Mouse (Mus musculus): ENCODE results near the gene Zhx3. TPM values are rescaled to one million over a fixed set of nuclear protein-coding genes. Genes with fewer than 3 reads are reported as not detected.

Gene Zhx3
- polyA plus RNA-seq, 1 experiment from 2014 or later = 8.1 TPM

DNA sequence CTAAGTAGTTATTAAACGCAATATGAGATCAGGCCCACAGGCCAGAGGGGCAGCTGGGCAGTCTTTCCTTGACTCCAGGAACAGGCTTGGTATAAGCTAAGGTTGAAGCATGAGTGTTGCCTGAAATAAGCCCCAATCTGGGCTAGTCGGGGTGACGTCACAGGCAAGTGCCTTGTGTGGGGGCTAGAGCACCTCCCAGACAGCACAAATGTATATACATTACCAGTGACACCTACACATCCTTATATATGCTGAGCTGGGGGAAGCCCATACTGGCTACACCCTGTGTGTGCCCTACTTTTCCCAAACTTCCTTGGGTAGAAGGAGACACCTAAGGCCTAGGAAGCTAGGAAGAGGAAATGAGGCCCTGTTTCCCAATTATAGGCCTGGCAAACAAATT, 143.8 kb downstream of the Zhx3 start:
- no peaks in the 10 kb centered on the region for H3K4me1 ChIP-seq (ENCODE audit: control insufficient read depth, insufficient read depth, low read length)
- no peaks in the 10 kb centered on the region for H3K9me3 ChIP-seq (replicated peaks; ENCODE audit: control insufficient read depth, low read length)
- no peak overlapping the region for H3K9ac ChIP-seq (replicated peaks; ENCODE audit: low read length)
- WGBS = 90% methylated on average over 3 of the region's 3 CpGs
- no peak for DNase-seq (ENCODE audit: low spot score)
- H3K4me2 ChIP-seq (ENCODE audit: low read depth, low read length) = no peak overlapping the region
- no peak overlapping the region for H3K4me3 ChIP-seq (ENCODE audit: low read depth, low read length)
- ATAC-seq (replicated peaks; ENCODE audit: insufficient number of reproducible peaks, low FRiP score, low TSS enrichment, low read depth) = no peak
- H3K36me3 ChIP-seq (replicated peaks; ENCODE audit: control insufficient read depth, insufficient read depth, low read depth, low read length) = no peaks in the 10 kb centered on the region; the same call in none of the 2 replicates
- H3K27ac ChIP-seq (replicated peaks; ENCODE audit: low read depth, low read length) = no peak overlapping the region
- H3K27me3 ChIP-seq (ENCODE audit: control insufficient read depth, insufficient read depth, low read length) = no peaks in the 10 kb centered on the region

DNA sequence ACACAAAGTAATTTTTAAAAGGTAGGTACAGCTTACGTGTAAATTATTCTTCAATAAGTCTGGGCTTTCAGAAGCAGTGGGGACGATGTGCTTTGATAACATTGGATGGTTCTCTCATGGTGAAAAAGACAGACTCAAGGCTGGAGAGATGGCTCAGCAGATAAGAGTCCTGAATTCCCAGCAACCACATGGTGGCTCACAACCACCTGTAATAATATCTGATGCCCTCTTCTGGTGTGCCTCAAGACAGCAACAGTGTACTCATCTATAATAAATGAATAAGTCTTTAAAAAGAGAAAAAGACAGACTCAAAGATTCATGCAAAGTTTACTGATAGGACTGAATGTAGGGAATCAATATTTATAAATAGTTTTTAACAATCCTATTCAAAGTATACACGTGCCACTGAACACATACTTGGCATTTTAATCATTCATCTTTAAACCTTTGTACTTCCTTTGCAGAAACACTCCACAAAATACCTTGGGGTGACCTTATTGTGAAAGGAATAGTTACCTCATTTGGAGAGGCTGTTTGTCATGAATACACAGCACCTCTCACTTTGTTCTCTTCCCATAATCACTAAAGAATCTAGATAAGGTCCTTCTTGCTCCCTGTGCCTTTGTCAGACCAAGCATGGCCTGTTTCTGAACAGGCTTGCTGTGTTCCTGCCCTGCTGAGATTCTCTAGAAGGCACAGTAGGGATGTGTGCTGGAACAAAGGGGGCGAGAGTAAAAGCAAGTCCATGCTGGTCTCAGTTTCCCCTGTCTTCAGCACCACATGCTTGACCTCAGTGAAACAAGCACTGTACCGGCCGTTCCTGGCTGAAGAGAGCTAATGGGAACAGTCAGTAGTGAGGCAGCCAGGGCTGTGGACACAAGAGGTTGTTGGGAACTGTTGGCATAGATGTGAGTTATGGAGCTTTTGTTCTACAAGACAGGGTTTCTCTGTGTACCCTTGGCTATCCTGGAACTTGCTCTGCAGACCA, 146.6 kb downstream of the Zhx3 start:
- Histone ChIP-seq H3K4me2 (ENCODE audit: low read depth, low read length) (no peak overlapping the region), H3K27ac (replicated peaks; ENCODE audit: low read depth, low read length) (no peak overlapping the region), H3K4me1 (ENCODE audit: control insufficient read depth, insufficient read depth, low read length) (no peaks in the 10 kb centered on the region), H3K27me3 (ENCODE audit: control insufficient read depth, insufficient read depth, low read length) (no peaks in the 10 kb centered on the region), H3K36me3 (replicated peaks; ENCODE audit: control insufficient read depth, insufficient read depth, low read depth, low read length) (peaks cover 2% of the 10 kb centered on the region), H3K4me3 (ENCODE audit: low read depth, low read length) (no peak overlapping the region), H3K9me3 (replicated peaks; ENCODE audit: control insufficient read depth, low read length) (no peaks in the 10 kb centered on the region), H3K9ac (replicated peaks; ENCODE audit: low read length) (no peak overlapping the region)
- ATAC-seq (replicated peaks; ENCODE audit: insufficient number of reproducible peaks, low FRiP score, low TSS enrichment, low read depth) (no peak), DNase-seq (ENCODE audit: low spot score) (no peak)
- WGBS = 80% methylated on average over 6 of the region's 6 CpGs

DNA sequence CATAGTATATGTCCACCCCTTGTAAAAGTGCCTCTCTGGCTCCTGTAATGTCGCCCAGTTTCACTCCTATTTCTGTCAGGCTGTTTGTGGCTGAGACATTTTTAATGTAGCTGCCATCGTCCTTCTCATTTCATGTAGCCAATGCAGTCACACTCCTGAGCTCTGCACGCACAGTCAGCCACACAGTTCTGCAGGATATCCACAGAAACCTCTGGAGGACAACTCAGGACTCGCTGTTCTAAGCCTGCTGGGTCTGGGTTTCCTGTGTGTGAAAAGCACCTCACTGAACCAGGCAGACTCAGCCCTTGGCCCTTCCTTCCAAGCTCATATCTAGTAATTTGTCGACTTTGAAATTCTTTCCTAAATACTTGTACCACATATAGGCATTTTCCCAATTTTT, 148.3 kb downstream of the Zhx3 start:
- H3K9me3 ChIP-seq (replicated peaks; ENCODE audit: control insufficient read depth, low read length) = no peaks in the 10 kb centered on the region
- no peak overlapping the region for H3K27ac ChIP-seq (replicated peaks; ENCODE audit: low read depth, low read length)
- DNase-seq (ENCODE audit: low spot score) (no peak), ATAC-seq (replicated peaks; ENCODE audit: insufficient number of reproducible peaks, low FRiP score, low TSS enrichment, low read depth) (no peak)
- no peaks in the 10 kb centered on the region for H3K27me3 ChIP-seq (ENCODE audit: control insufficient read depth, insufficient read depth, low read length)
- 90% methylated on average over 5 of the region's 5 CpGs for WGBS
- no peaks in the 10 kb centered on the region for H3K4me1 ChIP-seq (ENCODE audit: control insufficient read depth, insufficient read depth, low read length)
- no peak overlapping the region for H3K9ac ChIP-seq (replicated peaks; ENCODE audit: low read length)
- no peak overlapping the region for H3K4me2 ChIP-seq (ENCODE audit: low read depth, low read length)
- no peak overlapping the region for H3K4me3 ChIP-seq (ENCODE audit: low read depth, low read length)
- H3K36me3 ChIP-seq (replicated peaks; ENCODE audit: control insufficient read depth, insufficient read depth, low read depth, low read length) = peaks cover 4% of the 10 kb centered on the region

DNA sequence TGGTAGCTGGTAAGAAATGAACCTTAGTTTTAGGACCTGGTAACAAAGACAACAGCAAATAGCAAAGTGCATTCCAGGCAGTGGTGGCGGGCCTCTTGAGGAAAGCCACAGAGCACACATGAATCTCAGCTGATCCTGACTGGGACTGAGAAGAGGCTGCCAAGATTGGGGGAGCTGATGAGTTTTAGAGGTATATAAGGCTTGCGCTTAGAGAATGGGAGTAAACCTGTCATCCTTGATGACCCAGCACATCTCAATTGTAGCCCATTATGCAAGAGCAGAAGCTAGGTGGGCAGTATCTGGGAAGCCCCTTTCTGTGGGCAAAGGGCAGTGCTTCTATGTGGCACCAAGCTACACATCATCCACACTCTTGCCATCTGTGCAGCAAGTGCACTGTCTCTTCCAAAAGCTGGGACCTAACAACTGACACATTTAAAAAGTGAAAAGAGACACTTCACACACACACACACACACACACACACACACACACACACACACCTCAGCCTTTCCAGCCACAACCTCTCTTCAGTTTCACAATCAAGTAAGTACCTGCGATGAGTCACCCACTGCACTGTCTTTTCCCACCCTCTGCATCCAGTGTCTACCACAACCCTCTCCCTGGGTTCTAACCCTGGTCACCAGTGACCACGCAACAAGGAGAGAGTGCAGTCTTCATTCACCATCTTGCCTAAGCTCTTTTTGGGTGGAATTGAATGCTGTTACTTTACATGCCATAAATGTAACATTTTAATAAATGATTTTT, 149.0 kb downstream of the Zhx3 start:
- Histone ChIP-seq H3K9me3 (replicated peaks; ENCODE audit: control insufficient read depth, low read length) (no peaks in the 10 kb centered on the region), H3K27me3 (ENCODE audit: control insufficient read depth, insufficient read depth, low read length) (no peaks in the 10 kb centered on the region), H3K27ac (replicated peaks; ENCODE audit: low read depth, low read length) (no peak overlapping the region), H3K4me1 (ENCODE audit: control insufficient read depth, insufficient read depth, low read length) (no peaks in the 10 kb centered on the region), H3K4me3 (ENCODE audit: low read depth, low read length) (no peak overlapping the region), H3K4me2 (ENCODE audit: low read depth, low read length) (no peak overlapping the region), H3K36me3 (replicated peaks; ENCODE audit: control insufficient read depth, insufficient read depth, low read depth, low read length) (peaks cover 4% of the 10 kb centered on the region), H3K9ac (replicated peaks; ENCODE audit: low read length) (no peak overlapping the region)
- ATAC-seq (replicated peaks; ENCODE audit: insufficient number of reproducible peaks, low FRiP score, low TSS enrichment, low read depth) = no peak
- WGBS = 95% methylated on average over 4 of the region's 4 CpGs
- no peak for DNase-seq (ENCODE audit: low spot score)

DNA sequence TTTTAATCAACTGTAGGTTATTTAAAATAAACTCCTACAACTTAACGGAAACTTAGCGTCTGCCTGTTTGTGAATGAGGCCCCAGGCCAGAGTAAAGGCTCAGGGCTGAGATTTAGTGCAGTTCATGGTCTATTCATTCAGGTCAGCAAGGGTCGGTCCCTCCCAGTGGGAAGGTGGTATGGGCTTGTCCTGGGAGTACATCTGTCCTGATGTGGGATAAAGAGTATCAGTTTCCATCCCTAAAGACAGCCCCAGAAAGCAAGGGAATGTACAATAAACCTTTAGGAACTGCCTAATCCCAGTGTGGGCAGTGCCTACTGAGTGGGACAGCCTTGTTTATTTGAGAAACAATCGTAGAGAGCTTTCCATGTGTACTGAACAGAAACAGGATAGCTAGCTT, 150.1 kb downstream of the Zhx3 start:
- WGBS = 82% methylated on average over 4 of the region's 4 CpGs
- H3K4me1 ChIP-seq (ENCODE audit: control insufficient read depth, insufficient read depth, low read length) = no peaks in the 10 kb centered on the region
- no peak overlapping the region for H3K4me3 ChIP-seq (ENCODE audit: low read depth, low read length)
- no peak for ATAC-seq (replicated peaks; ENCODE audit: insufficient number of reproducible peaks, low FRiP score, low TSS enrichment, low read depth)
- H3K4me2 ChIP-seq (ENCODE audit: low read depth, low read length) = no peak overlapping the region
- no peak overlapping the region for H3K27ac ChIP-seq (replicated peaks; ENCODE audit: low read depth, low read length)
- no peak overlapping the region for H3K9ac ChIP-seq (replicated peaks; ENCODE audit: low read length)
- no peak for DNase-seq (ENCODE audit: low spot score)
- no peaks in the 10 kb centered on the region for H3K9me3 ChIP-seq (replicated peaks; ENCODE audit: control insufficient read depth, low read length)
- peaks cover 10% of the 10 kb centered on the region for H3K36me3 ChIP-seq (replicated peaks; ENCODE audit: control insufficient read depth, insufficient read depth, low read depth, low read length)
- no peaks in the 10 kb centered on the region for H3K27me3 ChIP-seq (ENCODE audit: control insufficient read depth, insufficient read depth, low read length)

DNA sequence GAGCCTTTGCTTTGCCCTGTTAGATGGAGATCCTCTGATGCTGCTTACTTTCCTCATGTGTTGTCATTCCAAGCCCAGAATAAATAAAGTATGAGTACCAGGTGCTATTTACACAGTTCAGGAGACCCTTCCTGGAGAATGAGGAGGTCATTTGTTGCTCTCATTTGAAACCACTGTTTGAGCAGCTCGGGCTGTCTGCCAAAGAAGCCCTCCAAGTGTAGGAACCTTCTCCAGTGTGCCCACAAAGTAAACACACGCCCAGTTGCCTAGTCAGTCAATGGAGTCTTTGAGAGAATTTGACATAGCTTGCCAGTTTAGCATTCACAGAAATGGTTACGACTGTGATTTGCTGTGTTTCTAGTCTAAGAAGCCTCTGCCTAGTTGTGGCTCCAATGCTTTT, 154.0 kb downstream of the Zhx3 start:
- 90% methylated on average over 3 of the region's 3 CpGs for WGBS
- no peak overlapping the region for H3K9ac ChIP-seq (replicated peaks; ENCODE audit: low read length)
- H3K27ac ChIP-seq (replicated peaks; ENCODE audit: low read depth, low read length) = no peak overlapping the region
- no peak overlapping the region for H3K4me2 ChIP-seq (ENCODE audit: low read depth, low read length)
- no peaks in the 10 kb centered on the region for H3K4me1 ChIP-seq (ENCODE audit: control insufficient read depth, insufficient read depth, low read length)
- ATAC-seq (replicated peaks; ENCODE audit: insufficient number of reproducible peaks, low FRiP score, low TSS enrichment, low read depth) (no peak), DNase-seq (ENCODE audit: low spot score) (no peak)
- no peaks in the 10 kb centered on the region for H3K27me3 ChIP-seq (ENCODE audit: control insufficient read depth, insufficient read depth, low read length)
- peaks cover 19% of the 10 kb centered on the region for H3K36me3 ChIP-seq (replicated peaks; ENCODE audit: control insufficient read depth, insufficient read depth, low read depth, low read length)
- H3K9me3 ChIP-seq (replicated peaks; ENCODE audit: control insufficient read depth, low read length) = no peaks in the 10 kb centered on the region
- no peak overlapping the region for H3K4me3 ChIP-seq (ENCODE audit: low read depth, low read length)

DNA sequence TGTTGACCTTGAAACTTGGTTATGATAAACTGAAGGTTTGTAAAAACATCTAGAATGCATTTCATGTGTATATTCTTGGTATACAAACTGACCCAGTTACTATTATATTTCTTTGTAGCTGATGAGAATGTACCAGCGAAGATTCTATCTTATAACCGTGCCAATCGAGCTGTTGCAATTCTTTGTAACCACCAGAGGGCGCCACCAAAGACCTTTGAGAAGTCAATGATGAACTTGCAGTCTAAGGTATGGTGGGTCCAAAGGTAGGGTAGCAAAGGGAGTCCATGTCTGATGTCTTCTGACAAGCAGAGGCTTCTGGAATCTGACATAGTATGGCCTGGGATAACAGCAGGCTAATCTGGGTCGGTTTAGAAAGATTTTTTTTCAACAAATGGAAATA, 155.5 kb downstream of the Zhx3 start:
- no peak for ATAC-seq (replicated peaks; ENCODE audit: insufficient number of reproducible peaks, low FRiP score, low TSS enrichment, low read depth)
- Histone ChIP-seq H3K9me3 (replicated peaks; ENCODE audit: control insufficient read depth, low read length) (no peaks in the 10 kb centered on the region), H3K27ac (replicated peaks; ENCODE audit: low read depth, low read length) (no peak overlapping the region), H3K4me2 (ENCODE audit: low read depth, low read length) (no peak overlapping the region), H3K27me3 (ENCODE audit: control insufficient read depth, insufficient read depth, low read length) (no peaks in the 10 kb centered on the region), H3K9ac (replicated peaks; ENCODE audit: low read length) (no peak overlapping the region), H3K4me1 (ENCODE audit: control insufficient read depth, insufficient read depth, low read length) (no peaks in the 10 kb centered on the region), H3K4me3 (ENCODE audit: low read depth, low read length) (no peak overlapping the region), H3K36me3 (replicated peaks; ENCODE audit: control insufficient read depth, insufficient read depth, low read depth, low read length) (peaks cover 21% of the 10 kb centered on the region)
- 77% methylated on average over 5 of the region's 5 CpGs for WGBS
- peak; percentile 73 for DNase-seq (ENCODE audit: low spot score)

Data from embryonic facial prominence, embryonic 11.5 days (tissue).